Mouse (Mus musculus) CD4-positive, CD25-positive, alpha-beta regulatory T cell, adult 2 months (primary cell): Measurements from ENCODE around the gene Cers6.
A peak's percentile ranks its signal among the peaks of the same experiment; 100 is the strongest.

Source experiments
- DNase-seq: peaks from one replicate; pipeline ENCODE4 v3.0.0-alpha.2; 2012; ENCODE audit warnings: low read depth, low spot score

Gene Cers6

GRCm38 (mm10) chr2:68860904-68861685 lies at the start of gene Cers6:
Gene Cers6 (plus strand): TSS chr2:68861441.
- peak; percentile 87 for DNase-seq

GRCm38 (mm10) chr2:68814409-68814808 lies 46.8 kb upstream of the Cers6 start:
- DNase-seq = no peak

- no peak for DNase-seq
Observed at GRCm38 (mm10) chr2:68819040-68819439, 42.2 kb upstream of the Cers6 start.

GRCm38 (mm10) chr2:68822152-68822887 lies 38.9 kb upstream of the Cers6 start:
- DNase-seq = peak; percentile 22

GRCm38 (mm10) chr2:68825326-68826020 lies 35.8 kb upstream of the Cers6 start:
- DNase-seq = no peak

- no peak for DNase-seq
Observed at GRCm38 (mm10) chr2:68843330-68843729, 17.9 kb upstream of the Cers6 start.

GRCm38 (mm10) chr2:68844530-68844929 lies 16.7 kb upstream of the Cers6 start:
- no peak for DNase-seq

GRCm38 (mm10) chr2:68845002-68845740 lies 16.1 kb upstream of the Cers6 start:
- no peak for DNase-seq

- DNase-seq = no peak
Observed at GRCm38 (mm10) chr2:68860391-68860790, 850 bp upstream of the Cers6 start.

- DNase-seq = peak; percentile 44
Observed at GRCm38 (mm10) chr2:68861721-68862463, 651 bp downstream of the Cers6 start.

- DNase-seq = peak; percentile 29
Observed at GRCm38 (mm10) chr2:68862464-68863266, 1.4 kb downstream of the Cers6 start.

- no peak for DNase-seq
Observed at GRCm38 (mm10) chr2:68863561-68863960, 2.3 kb downstream of the Cers6 start.

GRCm38 (mm10) chr2:68864366-68864765 lies 3.1 kb downstream of the Cers6 start:
- DNase-seq = no peak

- no peak for DNase-seq
Observed at GRCm38 (mm10) chr2:68867148-68867547, 5.9 kb downstream of the Cers6 start.

- no peak for DNase-seq
Observed at GRCm38 (mm10) chr2:68870999-68871780, 9.9 kb downstream of the Cers6 start.

GRCm38 (mm10) chr2:68873086-68873485 lies 11.8 kb downstream of the Cers6 start:
- DNase-seq = no peak

- peak; percentile 54 for DNase-seq
Observed at GRCm38 (mm10) chr2:68873653-68874441, 12.6 kb downstream of the Cers6 start.

- no peak for DNase-seq
Observed at GRCm38 (mm10) chr2:68874575-68874974, 13.3 kb downstream of the Cers6 start.
